Mouse (Mus musculus) retina, postnatal 1 day (tissue): Measurements from ENCODE around the gene Stk17b.

Experiments
- DNase-seq: peaks from one replicate; pipeline ENCODE4 v3.0.0-alpha.2; 2012

Stk17b gene

DNA sequence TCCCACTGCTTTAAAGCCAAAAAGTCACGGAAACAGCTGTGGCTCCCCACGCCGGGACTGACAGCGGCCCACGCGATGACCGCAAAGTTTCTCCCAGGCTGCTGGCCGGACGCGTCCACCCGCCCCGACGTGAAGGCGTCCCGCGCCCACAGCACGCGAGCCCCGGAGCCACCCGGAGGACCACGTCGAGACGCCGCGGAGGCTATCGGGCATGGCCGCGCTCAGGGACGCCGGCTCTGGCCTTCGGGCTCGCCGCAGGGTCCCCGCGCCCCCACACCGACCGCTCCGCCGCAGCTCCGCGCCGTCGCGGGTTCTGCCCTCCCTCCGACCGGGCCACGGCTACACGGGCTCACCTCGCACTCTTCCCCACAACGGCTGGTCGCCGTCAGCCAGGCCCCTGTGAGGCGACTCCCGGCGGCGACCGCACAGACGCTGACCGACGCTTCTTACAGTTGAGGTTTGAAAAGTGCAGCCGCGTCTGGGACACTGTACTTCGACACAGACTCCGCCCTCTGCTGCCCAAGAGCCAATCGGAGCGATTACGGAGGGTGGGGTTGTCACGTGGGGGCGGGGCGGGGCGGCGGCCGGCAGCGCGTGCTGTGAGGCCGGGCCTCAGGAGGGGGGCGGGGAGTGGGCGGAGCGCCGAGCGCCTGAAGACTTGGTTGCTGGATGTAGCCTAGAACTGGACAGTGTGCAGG lies at the start of gene Stk17b:
TSS of gene Stk17b (minus strand) at position 504 of the 698 bp plus-strand sequence.
- peak; percentile 96 for DNase-seq

DNA sequence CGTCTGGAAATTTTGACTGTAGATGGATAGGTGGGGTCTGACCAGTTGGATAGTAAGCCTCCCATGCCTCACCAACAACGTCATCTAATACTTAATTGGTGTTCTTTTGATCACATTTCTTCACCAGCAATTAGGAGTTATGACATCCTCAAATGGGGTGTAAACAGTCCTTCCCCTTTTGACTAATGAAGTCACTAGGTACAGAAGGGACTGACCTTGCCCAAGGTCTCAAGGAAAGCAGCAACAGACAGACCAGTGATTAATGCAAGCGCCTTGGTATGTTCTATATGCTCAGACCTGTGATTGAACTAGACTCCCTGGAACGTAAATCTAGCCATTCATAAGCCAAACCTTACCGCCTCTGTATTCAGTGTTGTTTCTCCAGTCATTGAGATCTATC lies 45.3 kb upstream of the Stk17b start:
- DNase-seq: no peak

DNA sequence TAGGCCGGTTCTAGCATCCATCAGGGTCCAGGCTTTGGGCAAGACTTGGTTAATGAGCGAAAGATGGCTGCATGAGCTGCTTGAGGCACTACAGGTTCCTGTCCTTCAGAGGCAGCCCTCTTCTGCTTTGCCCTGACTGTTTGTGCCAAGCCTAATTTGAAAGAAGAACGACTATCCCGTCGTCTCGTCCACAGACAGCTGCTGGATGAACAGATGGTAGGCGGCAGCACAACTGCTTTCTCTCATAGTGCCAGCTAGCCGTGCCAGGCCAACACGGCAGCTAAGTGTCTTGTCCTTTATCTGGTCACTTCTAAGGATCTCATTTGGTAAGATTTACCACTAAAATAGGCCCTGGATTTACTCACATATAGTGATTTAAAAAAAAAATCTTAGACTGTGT lies 44.1 kb upstream of the Stk17b start:
- peak; percentile 17 for DNase-seq

- no peak for DNase-seq
These were observed 39.7 kb upstream of the Stk17b start for GRCm38 (mm10) chr1:53824446-53825337.

DNA sequence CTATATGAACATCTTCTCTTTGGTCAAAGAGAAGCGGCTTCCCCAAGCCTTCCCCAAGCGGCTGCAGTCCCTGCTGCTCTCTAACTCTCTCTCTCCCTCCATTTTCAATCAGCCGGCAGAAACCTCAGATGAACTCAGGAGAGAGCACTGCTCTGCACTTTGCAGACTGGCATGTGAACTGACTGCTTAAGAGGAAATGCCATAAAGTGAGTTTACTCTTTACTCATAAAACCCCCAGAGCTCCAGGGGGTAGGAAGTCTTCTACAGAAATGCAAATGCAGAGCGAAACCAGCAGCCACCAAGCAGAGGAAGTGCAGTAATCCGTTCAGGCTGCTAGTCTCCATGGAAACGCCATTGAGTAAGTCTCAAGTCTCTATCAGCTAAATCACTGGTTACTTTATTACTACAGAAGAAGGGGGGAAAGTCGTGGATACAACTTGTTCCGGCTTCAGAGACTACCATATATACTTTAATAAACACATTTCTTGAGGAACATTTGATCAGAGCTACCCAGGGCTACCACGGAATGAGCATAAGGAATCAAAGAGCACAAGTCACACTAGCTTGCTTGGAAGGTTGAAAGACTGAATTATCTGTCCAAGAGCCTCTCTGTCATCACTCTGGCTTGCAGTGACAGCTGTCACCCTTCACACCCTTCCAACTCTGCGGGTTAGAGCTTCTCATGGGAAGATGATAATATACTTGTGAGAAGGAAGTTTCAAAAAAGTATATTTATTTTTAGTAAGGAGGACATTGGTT lies 38.8 kb upstream of the Stk17b start:
- DNase-seq: peak; percentile 66

GRCm38 (mm10) chr1:53821983-53822382 lies 37.0 kb upstream of the Stk17b start:
- no peak for DNase-seq

GRCm38 (mm10) chr1:53820041-53820632 lies 35.1 kb upstream of the Stk17b start:
- peak; percentile 45 for DNase-seq

DNA sequence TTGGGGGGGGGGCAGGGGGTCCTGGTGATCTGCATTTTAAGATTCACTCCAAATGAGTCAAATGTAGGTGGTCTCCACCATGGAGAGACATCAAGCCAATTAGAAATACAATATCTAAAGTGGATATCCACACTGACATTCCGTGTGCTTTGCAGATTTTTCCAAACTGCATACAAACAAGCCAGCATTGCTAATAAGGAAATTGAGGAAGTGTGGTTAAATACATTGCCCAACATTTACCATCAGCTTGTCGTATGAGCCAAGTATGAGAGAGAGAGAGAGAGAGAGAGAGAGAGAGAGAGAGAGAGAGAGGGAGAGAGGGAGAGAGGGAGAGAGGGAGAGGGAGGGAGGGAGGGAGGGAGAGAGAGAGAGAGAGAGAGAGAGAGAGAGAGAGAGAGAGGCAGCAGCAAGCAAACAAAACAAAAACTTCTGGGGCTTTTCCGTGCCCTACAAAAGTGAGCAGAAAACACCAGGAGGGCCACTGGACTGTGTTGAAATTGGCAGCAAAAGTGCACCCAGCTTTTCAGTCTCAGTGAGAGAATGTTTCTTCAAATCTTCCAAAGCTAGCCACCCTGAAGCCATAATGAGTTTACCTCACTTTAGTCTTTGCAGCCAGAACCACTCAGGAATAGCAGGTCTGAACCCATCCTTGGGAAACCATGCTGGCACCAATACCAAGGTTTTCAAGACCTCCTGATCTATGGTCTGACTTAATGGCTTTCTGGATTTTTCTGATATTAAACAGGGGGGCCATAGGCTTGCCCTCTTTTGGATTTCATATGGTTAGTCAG lies 33.2 kb upstream of the Stk17b start:
- no peak for DNase-seq

- DNase-seq: no peak
These were observed 31.3 kb upstream of the Stk17b start for GRCm38 (mm10) chr1:53816353-53816752.

GRCm38 (mm10) chr1:53814077-53814705 lies 29.2 kb upstream of the Stk17b start:
- DNase-seq: no peak

GRCm38 (mm10) chr1:53811919-53812318 lies 26.9 kb upstream of the Stk17b start:
- no peak for DNase-seq

GRCm38 (mm10) chr1:53808229-53808628 lies 23.2 kb upstream of the Stk17b start:
- no peak for DNase-seq

- no peak for DNase-seq
These were observed 12.8 kb upstream of the Stk17b start for GRCm38 (mm10) chr1:53797811-53798210.

DNA sequence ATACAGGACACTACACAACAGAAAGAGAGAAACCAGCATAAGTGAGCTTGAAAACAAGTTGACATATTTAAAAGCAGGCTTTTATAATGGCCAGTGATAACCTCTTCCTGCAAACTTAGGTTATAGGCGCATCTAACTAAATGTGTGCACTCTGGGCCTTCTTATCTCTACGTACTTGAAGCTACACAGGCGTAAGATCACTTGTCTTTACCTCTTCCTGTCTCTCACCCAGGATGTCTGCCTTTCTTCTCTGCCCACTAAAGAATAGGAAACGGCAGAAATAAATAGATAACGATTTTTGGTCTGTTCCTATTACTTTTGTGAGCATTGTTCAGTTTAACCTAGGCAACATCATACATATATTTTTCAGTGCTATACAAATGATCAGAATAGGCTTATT lies 12.1 kb upstream of the Stk17b start:
- no peak for DNase-seq

GRCm38 (mm10) chr1:53796271-53796670 lies 11.2 kb upstream of the Stk17b start:
- DNase-seq: no peak

DNA sequence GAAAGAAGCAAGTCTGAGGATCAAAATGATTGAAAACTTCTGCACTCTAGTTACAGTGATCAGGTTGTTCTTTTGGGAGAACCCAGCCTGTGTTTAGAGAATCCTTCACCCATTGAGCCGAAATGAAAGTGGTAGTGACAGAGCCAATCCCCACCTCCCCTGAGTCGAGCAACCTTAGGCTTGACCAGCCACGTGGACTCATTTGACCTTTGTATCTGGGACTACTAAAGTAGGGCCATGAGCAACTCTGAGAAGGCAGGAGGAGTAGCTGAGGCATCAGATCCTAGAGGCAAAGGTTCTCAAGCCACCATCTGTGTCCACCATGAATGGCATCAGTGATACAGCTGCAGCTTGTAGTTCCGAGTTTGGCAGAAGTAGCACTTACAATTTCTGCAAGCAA lies 10.6 kb upstream of the Stk17b start:
- no peak for DNase-seq

- no peak for DNase-seq
These were observed 10.1 kb upstream of the Stk17b start for GRCm38 (mm10) chr1:53795081-53795480.

GRCm38 (mm10) chr1:53794279-53794678 lies 9.3 kb upstream of the Stk17b start:
- no peak for DNase-seq

GRCm38 (mm10) chr1:53791343-53791742 lies 6.3 kb upstream of the Stk17b start:
- DNase-seq: no peak

DNA sequence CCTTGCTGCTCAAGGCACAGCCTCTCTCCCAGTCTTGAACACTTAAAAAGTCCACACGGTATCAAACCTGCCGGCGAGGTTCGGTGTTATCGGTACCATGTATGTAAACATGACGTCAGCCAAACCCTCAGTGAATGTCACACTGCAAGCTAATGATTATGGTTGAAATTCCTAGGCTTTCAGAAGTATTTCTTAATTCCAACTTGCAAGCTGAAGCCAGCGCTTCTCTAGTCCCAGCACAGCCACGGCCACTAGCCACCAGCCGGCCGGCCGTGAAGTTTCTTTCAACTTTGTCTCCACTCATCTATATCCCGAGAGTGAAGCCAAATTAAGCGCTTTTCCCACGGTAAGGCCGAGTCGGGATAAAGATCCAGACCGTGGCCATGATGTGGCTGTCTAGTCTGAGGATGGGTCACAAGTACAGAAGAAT lies 718 bp downstream of the Stk17b start:
- no peak for DNase-seq

DNA sequence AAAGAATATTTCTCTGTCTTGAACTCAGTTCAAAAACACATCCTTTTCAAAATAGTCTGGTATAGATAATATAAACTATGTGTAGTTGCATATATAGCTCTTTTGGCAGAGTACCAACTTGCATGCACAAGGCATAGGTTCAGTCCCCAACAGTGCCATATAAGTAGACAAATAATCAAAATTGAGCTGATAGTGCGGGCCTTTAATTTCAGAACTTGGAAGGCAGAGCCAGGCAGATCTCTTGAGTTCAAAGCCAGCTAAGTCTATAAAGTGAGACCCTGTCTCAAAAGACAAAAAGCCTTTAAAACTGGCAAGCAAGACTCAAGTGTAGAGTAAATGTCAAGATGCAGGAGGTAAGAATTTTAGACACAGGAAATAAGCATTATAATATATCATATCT lies 2.1 kb downstream of the Stk17b start:
- no peak for DNase-seq

GRCm38 (mm10) chr1:53782079-53782478 lies 2.9 kb downstream of the Stk17b start:
- no peak for DNase-seq
